Mouse (Mus musculus) retina, postnatal 1 day (tissue): ENCODE measurements around the gene Gm11115.

ENCODE experiments used
- DNase-seq: peaks from one replicate; pipeline ENCODE4 v3.0.0-alpha.2; 2012

The Gm11115 gene

DNA sequence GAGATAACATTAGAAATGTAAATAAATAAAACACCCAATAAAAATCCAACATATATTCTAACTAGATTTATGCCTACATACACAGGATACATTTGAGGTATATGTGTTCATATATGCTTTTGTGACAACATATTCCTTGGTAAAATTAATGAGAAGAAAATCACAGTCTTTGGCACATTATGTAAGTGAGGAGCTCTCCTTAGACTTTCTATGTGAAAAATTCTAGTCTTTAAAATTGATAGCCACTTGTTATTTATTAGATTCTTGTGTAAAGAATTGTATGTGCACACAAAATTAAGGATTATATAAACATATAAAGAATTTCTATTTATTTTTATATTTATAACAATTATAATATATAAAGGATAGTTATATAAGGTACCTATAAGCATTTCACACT, at the start of gene Gm11115:
Gm11115 (minus strand) TSS at position 101 of the 400 bp plus-strand sequence.
- no peak for DNase-seq

- no peak for DNase-seq
These were observed 42.5 kb downstream of the Gm11115 start, which contains the start of gene Gm11116 for GRCm38 (mm10) chr5:88111430-88111829. TSS of gene Gm11116 (minus strand) at chr5:88111530.
